Mouse (Mus musculus): ENCODE measurements at regions not wholly inside any gene's neighbourhood (a gene's known extent, or its start where the extent isn't known, plus 50 kb on each side); places are given as distances from the start of the nearest gene placed in this dataset.

DNA sequence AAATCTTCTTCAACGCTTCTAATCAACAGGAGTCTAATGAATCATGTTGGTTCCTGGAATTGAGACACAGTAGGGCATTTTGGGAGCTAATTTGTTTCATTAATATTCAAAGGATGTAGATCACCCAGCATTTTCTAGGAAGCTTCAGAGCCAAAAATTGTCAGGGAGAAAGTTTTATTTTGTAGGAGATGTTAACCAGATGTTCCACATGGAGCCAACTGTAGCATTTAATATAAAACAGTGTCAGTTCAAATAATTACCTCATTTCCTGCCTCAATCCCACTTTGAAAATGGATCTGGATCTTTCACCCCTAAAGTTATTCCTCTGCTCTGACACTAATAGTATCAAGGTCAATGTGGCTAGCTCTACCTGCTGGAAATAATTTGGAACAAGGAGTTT, 389.6 kb upstream of the Lmcd1 start:
- TF ChIP-seq CTCF (IDR thresholded peaks at IDR 0.05; ENCODE audit: borderline replicate concordance, insufficient read depth, low read length) (no peak), POLR2A (IDR thresholded peaks at IDR 0.05; ENCODE audit: low read depth, low read length) (no peak)
